Mouse (Mus musculus) liver, embryonic 12.5 days (tissue): ENCODE data around the gene Htra1. TPM values are rescaled to one million over a fixed set of nuclear protein-coding genes. Genes with fewer than 3 reads are reported as not detected.

ENCODE experiments used
- ATAC-seq: fragments of 200-750 bp; cut with Nextera tagmentation; 2 replicates; pipeline ENCODE4 v1.8.0; 2017; ENCODE audit warnings: moderate number of reproducible peaks, mild to moderate bottlenecking, moderate library complexity
- H3K27ac ChIP-seq: fragments of 300-500 bp; sonication (generic); 2 replicates; pipeline ENCODE4 v1.5.1; 2016; ENCODE audit warnings: mild to moderate bottlenecking
- H3K27me3 ChIP-seq: fragments of 300-500 bp; sonication (generic); replicated peaks from 2 replicates; pipeline ENCODE4 v1.6.1; 2016; ENCODE audit warnings: mild to moderate bottlenecking, moderate library complexity
- H3K36me3 ChIP-seq: fragments of 300-500 bp; sonication (generic); 2 replicates; pipeline ENCODE4 v1.6.1; 2016; ENCODE audit warnings: mild to moderate bottlenecking, moderate library complexity
- H3K4me1 ChIP-seq: fragments of 300-500 bp; sonication (generic); 2 replicates; pipeline ENCODE4 v1.6.1; 2016
- H3K4me2 ChIP-seq: fragments of 300-500 bp; sonication (generic); 2 replicates; pipeline ENCODE4 v1.6.1; 2016; ENCODE audit warnings: mild to moderate bottlenecking, moderate library complexity
- H3K4me3 ChIP-seq: fragments of 300-500 bp; sonication (generic); 2 replicates; pipeline ENCODE4 v1.5.1; 2016; ENCODE audit warnings: mild to moderate bottlenecking, moderate library complexity
- H3K9ac ChIP-seq: fragments of 300-500 bp; sonication (generic); 2 replicates; pipeline ENCODE4 v1.6.1; 2016; ENCODE audit warnings: mild to moderate bottlenecking, moderate library complexity
- H3K9me3 ChIP-seq: fragments of 300-500 bp; sonication (generic); replicated peaks from 2 replicates; pipeline ENCODE4 v1.6.1; 2016; ENCODE audit warnings: mild to moderate bottlenecking, moderate library complexity
- WGBS: fragments of 180-500 bp; shearing (Covaris S2); methylation state at CpG from one replicate; pipeline ENCODE4 v1.1.7; 2016; ENCODE audit not compliant: insufficient replicate concordance; 5-methylcytosine and 5-hydroxymethylcytosine counted together
- polyA plus RNA-seq: library from polyadenylated mRNA; unstranded; fragments of >200 nt; fragmentation: Nextera tagmentation; extraction: Ambion mirVana; gene quantifications from 2 replicates; pipeline ENCODE4 v1.2.1, GENCODE M21; 2016

Htra1 gene
- polyA plus RNA-seq, 1 experiment from 2014 or later: 0.75 TPM

DNA sequence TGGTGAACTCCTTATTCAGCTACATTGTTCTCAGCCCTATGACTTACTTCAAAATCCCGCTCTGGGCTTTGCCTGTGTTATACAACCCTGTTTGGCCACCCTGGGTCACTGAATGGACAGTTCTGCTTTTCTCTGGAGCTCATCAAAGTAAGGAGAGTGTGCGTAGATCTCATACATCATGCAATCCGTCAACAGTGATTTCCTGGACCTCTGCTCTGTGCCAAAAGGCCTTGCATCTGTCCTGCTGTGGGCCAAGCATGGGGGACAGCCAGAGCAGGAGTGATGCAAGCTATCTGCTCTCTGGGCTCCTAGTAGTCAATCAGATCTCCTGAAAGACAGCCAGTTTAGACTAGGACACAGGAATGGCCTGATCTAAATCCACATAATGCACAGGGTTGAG lies 49.8 kb downstream of the Htra1 start:
- Histone ChIP-seq H3K9ac (no peak overlapping the region), H3K4me3 (no peak overlapping the region), H3K27ac (no peak overlapping the region), H3K4me1 (no peaks in the 10 kb centered on the region), H3K36me3 (no peaks in the 10 kb centered on the region), H3K27me3 (no peaks in the 10 kb centered on the region), H3K9me3 (no peaks in the 10 kb centered on the region), H3K4me2 (no peak overlapping the region)
- ATAC-seq: no peak
- 64% methylated on average over 3 of the region's 3 CpGs for WGBS

DNA sequence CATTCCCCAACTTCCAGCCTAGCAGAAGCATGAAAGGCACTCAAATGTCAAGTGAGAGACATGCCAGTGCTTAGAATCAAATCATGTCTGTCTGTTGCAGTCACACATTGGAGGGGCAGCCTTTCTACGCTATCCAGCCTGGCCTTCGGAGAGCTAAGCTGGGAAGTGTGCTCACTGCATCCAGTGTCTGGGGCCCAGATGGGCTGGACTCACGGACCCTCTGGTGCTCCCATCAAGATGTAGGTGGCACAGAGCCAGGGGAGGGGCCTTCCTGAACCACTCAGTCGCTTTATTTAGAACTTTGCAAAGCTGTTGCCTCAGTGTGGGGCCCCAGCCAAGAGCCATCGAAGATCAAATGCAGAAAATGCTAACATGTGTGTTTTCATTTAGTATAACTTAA lies 52.2 kb downstream of the Htra1 start:
- H3K4me3 ChIP-seq: no peak overlapping the region
- no peaks in the 10 kb centered on the region for H3K27me3 ChIP-seq
- no peak overlapping the region for H3K9ac ChIP-seq
- no peaks in the 10 kb centered on the region for H3K9me3 ChIP-seq
- no peak overlapping the region for H3K27ac ChIP-seq
- no peaks in the 10 kb centered on the region for H3K4me1 ChIP-seq
- 62% methylated on average over 5 of the region's 5 CpGs for WGBS
- no peak overlapping the region for H3K4me2 ChIP-seq
- no peaks in the 10 kb centered on the region for H3K36me3 ChIP-seq
- ATAC-seq: no peak

DNA sequence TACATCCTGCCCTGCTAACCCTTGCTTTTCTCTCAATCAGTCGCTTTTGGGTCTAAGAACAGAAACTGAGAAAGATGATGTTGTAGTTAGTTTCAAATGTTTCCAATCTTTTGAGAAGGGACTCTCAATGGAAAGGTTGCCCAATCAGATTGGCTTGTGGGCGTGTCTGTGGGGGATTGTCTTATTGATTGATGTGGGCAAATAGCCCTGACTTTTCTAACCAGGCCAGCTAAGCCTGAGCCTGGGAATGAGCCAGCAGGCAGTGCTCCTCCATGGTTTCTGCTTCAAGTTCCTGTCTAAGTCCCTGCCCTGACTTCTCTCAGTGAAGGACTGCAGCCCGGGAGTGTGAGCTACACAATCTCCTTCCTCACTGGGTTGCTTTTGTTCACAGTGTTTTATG lies 53.5 kb downstream of the Htra1 start:
- H3K9ac ChIP-seq: no peak overlapping the region
- H3K27ac ChIP-seq: no peak overlapping the region
- H3K4me3 ChIP-seq: no peak overlapping the region
- H3K4me2 ChIP-seq: no peak overlapping the region
- no peaks in the 10 kb centered on the region for H3K9me3 ChIP-seq
- no peaks in the 10 kb centered on the region for H3K27me3 ChIP-seq
- WGBS: 42% methylated on average over 3 of the region's 3 CpGs
- H3K36me3 ChIP-seq: no peaks in the 10 kb centered on the region
- H3K4me1 ChIP-seq: no peaks in the 10 kb centered on the region
- ATAC-seq: no peak

DNA sequence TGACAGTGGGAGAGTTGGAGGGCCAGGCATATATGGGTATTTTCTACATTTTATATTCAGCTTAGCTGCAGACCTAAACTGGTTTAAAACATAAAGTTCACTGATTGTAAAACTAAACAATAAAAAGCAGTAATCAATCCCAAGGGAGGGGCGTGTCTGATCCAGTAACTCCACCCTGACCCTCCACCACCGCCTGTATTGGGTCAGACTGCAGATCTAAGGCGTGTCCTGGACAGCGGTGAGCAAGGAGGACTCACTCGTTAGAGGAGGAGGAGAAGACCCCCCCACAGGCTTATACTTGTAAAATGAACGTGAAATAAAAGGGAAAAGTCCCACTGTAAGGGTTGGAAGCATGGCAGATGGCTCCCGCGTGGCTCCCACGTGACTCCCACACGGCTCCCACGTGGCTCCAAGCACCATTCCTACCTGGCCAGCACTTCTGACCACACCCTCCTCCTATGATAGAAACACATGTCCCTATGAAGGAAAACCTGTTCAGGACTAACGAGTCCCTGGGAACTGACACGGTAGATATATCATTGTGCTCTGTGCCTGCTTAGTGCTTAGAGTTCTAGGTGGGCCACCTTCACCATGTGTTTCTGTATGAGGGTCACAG lies 55.4 kb downstream of the Htra1 start:
- Histone ChIP-seq H3K4me3 (no peak overlapping the region), H3K36me3 (no peaks in the 10 kb centered on the region), H3K4me2 (no peak overlapping the region), H3K27ac (no peak overlapping the region), H3K4me1 (no peaks in the 10 kb centered on the region), H3K9me3 (no peaks in the 10 kb centered on the region), H3K9ac (no peak overlapping the region), H3K27me3 (no peaks in the 10 kb centered on the region)
- 73% methylated on average over 13 of the region's 13 CpGs for WGBS
- ATAC-seq: no peak

DNA sequence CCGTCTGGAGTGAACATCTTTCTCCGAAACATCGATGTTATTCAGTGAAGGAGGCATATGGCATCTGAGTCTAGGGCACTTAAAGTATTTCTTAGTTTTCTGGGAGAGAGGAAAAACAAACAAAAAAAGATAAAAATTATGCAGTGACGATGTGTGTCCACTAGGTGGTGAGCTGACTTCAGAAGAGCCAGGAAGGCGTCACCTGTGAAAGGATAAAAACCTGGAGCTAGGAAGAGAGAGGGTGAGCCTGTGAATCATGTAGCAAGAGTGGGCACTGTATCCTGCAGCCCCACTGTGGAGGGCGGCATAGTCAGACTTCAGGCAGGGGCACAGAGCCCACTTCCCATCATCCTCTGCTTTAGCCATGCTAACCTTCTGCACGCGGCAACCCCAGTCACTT lies 58.0 kb downstream of the Htra1 start:
- no peaks in the 10 kb centered on the region for H3K27me3 ChIP-seq
- no peaks in the 10 kb centered on the region for H3K4me1 ChIP-seq
- no peak overlapping the region for H3K9ac ChIP-seq
- H3K36me3 ChIP-seq: no peaks in the 10 kb centered on the region
- H3K9me3 ChIP-seq: no peaks in the 10 kb centered on the region
- 36% methylated on average over 8 of the region's 8 CpGs for WGBS
- no peak overlapping the region for H3K27ac ChIP-seq
- no peak overlapping the region for H3K4me2 ChIP-seq
- no peak for ATAC-seq
- no peak overlapping the region for H3K4me3 ChIP-seq

DNA sequence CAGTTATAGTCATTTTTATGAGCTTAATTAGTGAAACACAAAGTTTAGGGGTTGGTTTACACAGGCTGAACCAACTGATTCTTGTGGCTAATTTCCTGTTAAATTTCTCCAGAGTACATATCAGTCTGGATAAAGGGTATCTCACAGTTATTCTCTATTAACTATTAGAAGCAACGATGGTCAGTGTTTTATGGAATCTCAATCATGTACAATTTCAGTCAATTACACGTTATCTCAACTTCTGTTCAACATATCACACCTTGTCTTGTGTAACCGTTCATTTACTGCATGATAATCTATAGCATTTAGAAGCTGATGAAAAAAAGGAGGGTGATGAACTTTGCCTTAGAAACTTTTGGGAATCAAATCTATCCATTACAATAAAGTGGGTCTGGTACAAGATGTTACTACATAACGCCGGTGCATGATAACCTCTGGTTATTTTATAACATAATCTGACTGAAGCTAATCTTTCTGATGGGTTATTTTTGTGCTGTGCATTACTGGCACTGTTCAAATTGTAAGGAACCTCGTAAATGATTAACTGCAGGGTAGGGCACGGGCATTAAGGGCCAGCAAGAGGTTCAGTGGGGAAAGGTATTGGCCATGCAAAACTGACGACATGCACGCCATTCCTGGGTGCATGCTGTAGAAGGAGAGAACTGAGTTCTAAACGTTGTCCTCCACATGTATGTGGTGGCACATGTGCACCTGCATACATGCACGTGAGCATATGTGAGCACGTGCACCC lies 66.2 kb downstream of the Htra1 start:
- no peak overlapping the region for H3K4me2 ChIP-seq
- H3K4me1 ChIP-seq: no peaks in the 10 kb centered on the region
- 0 out of 2 replicates have a peak, but pooled peaks cover 4% of the 10 kb centered on the region for H3K9me3 ChIP-seq
- no peaks in the 10 kb centered on the region for H3K36me3 ChIP-seq
- H3K9ac ChIP-seq: no peak overlapping the region
- H3K27ac ChIP-seq: no peak overlapping the region
- H3K4me3 ChIP-seq: no peak overlapping the region
- WGBS: 67% methylated on average over 12 of the region's 12 CpGs
- H3K27me3 ChIP-seq: no peaks in the 10 kb centered on the region
- no peak for ATAC-seq

DNA sequence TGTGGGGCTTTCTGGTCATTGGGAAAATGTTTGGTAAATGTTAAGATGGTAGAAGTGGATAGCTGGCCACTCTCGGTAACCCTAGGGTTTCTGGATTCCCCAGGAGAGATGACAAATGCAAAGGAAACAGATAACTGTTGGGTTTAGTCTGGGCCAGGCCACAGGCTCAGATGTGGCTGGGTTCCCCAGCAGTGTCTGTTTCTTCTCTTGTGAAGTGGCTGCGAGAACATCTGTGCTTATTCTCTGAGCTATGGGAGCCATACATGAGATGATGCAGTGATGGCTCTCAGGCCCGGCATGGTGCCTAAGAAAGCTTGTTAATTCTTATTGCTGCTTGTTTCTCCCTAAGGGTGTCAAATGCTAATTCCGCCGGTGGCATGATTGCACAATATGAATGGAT lies 68.2 kb downstream of the Htra1 start:
- Histone ChIP-seq H3K4me2 (no peak overlapping the region), H3K27me3 (no peaks in the 10 kb centered on the region), H3K36me3 (no peaks in the 10 kb centered on the region), H3K9ac (no peak overlapping the region), H3K4me1 (no peaks in the 10 kb centered on the region), H3K9me3 (0 out of 2 replicates have a peak, but pooled peaks cover 4% of the 10 kb centered on the region), H3K4me3 (no peak overlapping the region), H3K27ac (no peak overlapping the region)
- WGBS: 69% methylated on average over 5 of the region's 5 CpGs
- ATAC-seq: no peak

DNA sequence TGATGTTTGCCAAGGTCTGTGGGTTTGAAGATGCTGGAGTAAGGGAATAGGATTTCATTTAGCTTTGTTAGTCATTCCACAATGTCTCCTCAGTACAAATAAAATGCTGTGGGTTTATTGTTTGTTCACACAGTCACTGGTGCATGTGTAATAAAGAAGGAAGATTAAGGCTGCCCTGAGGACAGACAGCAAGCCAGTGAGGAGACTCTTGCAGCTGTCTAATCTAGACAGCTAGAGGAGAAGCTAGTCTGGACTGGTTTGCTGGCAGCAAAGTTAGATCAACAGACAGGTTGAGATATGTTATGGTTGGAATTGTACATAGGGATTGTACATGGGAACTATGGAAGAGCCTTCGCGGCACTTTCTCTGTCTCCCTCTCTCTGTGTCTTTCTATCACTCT lies 71.3 kb downstream of the Htra1 start:
- Histone ChIP-seq H3K27ac (no peak overlapping the region), H3K4me1 (no peaks in the 10 kb centered on the region), H3K4me2 (no peak overlapping the region), H3K9ac (no peak overlapping the region), H3K4me3 (no peak overlapping the region), H3K27me3 (no peaks in the 10 kb centered on the region), H3K9me3 (0 out of 2 replicates have a peak, but pooled peaks cover 4% of the 10 kb centered on the region), H3K36me3 (no peaks in the 10 kb centered on the region)
- 86% methylated on average over 2 of the region's 2 CpGs for WGBS
- ATAC-seq: no peak

DNA sequence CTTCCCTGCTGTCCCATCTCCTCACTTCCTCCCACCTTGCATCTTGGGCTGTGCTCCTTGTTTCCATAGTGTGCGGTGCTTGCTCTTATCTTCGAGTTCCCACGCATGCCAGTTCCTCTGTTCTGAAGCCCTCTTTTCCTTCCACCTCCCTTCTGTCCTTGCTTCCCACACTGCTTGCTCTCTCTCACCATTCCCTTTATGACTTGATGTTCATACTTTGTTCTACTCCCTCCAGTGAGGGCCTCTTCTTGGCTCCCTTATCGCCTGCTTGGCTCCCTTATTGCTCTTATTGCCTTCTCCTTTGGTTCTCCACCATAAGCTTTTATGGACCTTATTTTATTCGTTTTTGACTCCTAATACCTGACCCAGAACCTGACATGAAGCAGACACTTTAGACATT lies 73.3 kb downstream of the Htra1 start:
- H3K36me3 ChIP-seq: no peaks in the 10 kb centered on the region
- no peak overlapping the region for H3K27ac ChIP-seq
- H3K9me3 ChIP-seq: 0 out of 2 replicates have a peak, but pooled peaks cover 4% of the 10 kb centered on the region
- 63% methylated on average over 5 of the region's 5 CpGs for WGBS
- H3K9ac ChIP-seq: no peak overlapping the region
- H3K27me3 ChIP-seq: no peaks in the 10 kb centered on the region
- H3K4me3 ChIP-seq: no peak overlapping the region
- ATAC-seq: no peak
- no peak overlapping the region for H3K4me2 ChIP-seq
- H3K4me1 ChIP-seq: no peaks in the 10 kb centered on the region

DNA sequence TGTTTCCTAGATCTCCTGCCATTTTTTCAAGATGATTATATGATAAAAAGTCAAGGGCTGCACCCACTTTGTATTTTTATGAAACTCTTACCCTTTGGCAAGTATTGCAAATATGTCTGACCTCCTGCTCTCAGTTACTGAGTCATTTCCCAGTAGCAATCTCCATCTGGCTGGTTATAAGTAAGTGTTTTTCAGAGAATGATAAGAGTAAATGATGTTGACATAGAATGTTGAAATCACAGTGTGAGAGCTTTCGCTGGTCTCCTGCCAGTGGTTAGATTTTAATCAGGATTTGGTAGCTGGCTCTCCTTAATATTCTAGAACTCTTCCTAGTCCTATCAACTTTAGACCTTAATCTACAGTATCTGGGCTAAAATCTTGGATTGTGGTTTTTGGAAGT lies 76.0 kb downstream of the Htra1 start:
- no peak for ATAC-seq
- H3K36me3 ChIP-seq: no peaks in the 10 kb centered on the region

DNA sequence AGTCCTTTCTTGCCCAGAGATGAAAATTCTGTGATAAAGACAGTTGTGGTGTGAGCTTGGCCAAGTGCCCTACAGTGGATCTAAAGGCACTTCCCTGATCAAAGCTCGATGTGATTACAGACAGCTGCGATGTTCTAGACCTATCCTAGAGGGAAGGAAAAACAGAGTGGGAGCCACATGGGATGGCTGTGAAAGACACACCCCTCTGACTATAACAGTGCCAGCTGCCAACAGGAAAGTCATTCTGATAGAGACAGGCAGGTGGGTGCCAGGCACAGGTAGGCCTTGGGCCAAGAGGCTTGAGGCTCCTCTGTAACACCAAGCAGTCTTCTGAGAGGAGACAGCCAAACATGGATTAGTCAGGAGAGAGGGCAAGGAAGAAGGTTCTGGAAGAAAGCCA lies 83.3 kb downstream of the Htra1 start:
- no peaks in the 10 kb centered on the region for H3K4me1 ChIP-seq
- no peak overlapping the region for H3K4me3 ChIP-seq
- 67% methylated on average over 2 of the region's 2 CpGs for WGBS
- no peaks in the 10 kb centered on the region for H3K36me3 ChIP-seq
- H3K9me3 ChIP-seq: no peaks in the 10 kb centered on the region
- H3K9ac ChIP-seq: no peak overlapping the region
- no peak overlapping the region for H3K27ac ChIP-seq
- H3K27me3 ChIP-seq: no peaks in the 10 kb centered on the region
- H3K4me2 ChIP-seq: no peak overlapping the region
- no peak for ATAC-seq

More for the DNA sequence above, 76.0 kb downstream of the Htra1 start:
- H3K9me3 ChIP-seq: no peaks in the 10 kb centered on the region
- no peak overlapping the region for H3K27ac ChIP-seq
- H3K9ac ChIP-seq: no peak overlapping the region
- H3K4me1 ChIP-seq: no peaks in the 10 kb centered on the region
- 59% methylated on average over 1 of the region's 1 CpGs for WGBS
- H3K27me3 ChIP-seq: no peaks in the 10 kb centered on the region
- H3K4me2 ChIP-seq: no peak overlapping the region
- no peak overlapping the region for H3K4me3 ChIP-seq

DNA sequence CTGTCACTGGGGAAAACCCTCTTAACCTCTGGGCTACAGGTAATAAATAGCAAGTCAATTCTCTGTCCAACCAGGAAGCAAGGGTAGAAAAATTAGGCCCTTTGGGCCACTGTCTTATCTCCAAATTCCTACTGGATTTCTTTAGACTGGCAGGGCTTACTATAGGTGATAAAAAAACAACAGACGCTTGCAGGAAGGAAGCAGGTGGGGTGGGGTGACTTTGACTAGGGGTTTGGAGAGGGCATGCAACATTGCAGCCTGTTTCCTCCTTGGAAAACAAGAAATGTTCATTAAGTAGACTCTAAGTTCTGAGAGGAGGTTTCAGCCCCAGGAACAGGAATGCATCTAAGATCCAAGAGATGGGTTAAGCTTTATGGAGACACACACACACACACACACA lies 88.9 kb downstream of the Htra1 start:
- H3K4me2 ChIP-seq: no peak overlapping the region
- H3K27ac ChIP-seq: no peak overlapping the region
- H3K4me1 ChIP-seq: no peaks in the 10 kb centered on the region
- no peak overlapping the region for H3K4me3 ChIP-seq
- 15% methylated on average over 1 of the region's 1 CpGs for WGBS
- no peak overlapping the region for H3K9ac ChIP-seq
- no peaks in the 10 kb centered on the region for H3K27me3 ChIP-seq
- H3K9me3 ChIP-seq: no peaks in the 10 kb centered on the region
- no peak for ATAC-seq
- no peaks in the 10 kb centered on the region for H3K36me3 ChIP-seq
